Mouse (Mus musculus) midbrain, embryonic 16.5 days (tissue): ENCODE data around the gene Pabpn1l. TPM values are rescaled to one million over a fixed set of nuclear protein-coding genes. Genes with fewer than 3 reads are reported as not detected.
"Not testable (repeated sequence)": the region's sequence is repeated elsewhere in the genome, so short reads cannot be mapped to it uniquely, and the experiment has no call there.

Experiments
- ATAC-seq: fragments of 200-750 bp; cut with Nextera tagmentation; 2 replicates; pipeline ENCODE4 v1.8.0; 2017; ENCODE audit warnings: moderate TSS enrichment
- H3K27ac ChIP-seq: fragments of 300-500 bp; sonication (generic); 2 replicates; pipeline ENCODE4 v1.5.1; 2014; ENCODE audit warnings: mild to moderate bottlenecking, low read length, mixed read lengths
- H3K27me3 ChIP-seq: fragments of 300-500 bp; sonication (generic); 2 replicates; pipeline ENCODE4 v1.6.1; 2014; ENCODE audit warnings: low read depth, low read length, mixed read lengths; ENCODE audit not compliant: control insufficient read depth, insufficient read depth
- H3K36me3 ChIP-seq: fragments of 300-500 bp; sonication (generic); 2 replicates; pipeline ENCODE4 v1.6.1; 2014; ENCODE audit warnings: mild to moderate bottlenecking, low read length, moderate library complexity, mixed read lengths; ENCODE audit not compliant: control insufficient read depth, insufficient read depth
- H3K4me1 ChIP-seq: fragments of 300-500 bp; sonication (generic); 2 replicates; pipeline ENCODE4 v1.6.1; 2014; ENCODE audit warnings: mild to moderate bottlenecking, low read length, mixed read lengths; ENCODE audit not compliant: control insufficient read depth, insufficient read depth
- H3K4me2 ChIP-seq: fragments of 300-500 bp; sonication (generic); 2 replicates; pipeline ENCODE4 v1.6.1; 2014; ENCODE audit warnings: mild to moderate bottlenecking, low read length, mixed read lengths
- H3K4me3 ChIP-seq: fragments of 300-500 bp; sonication (generic); 2 replicates; pipeline ENCODE4 v1.5.1; 2014; ENCODE audit warnings: low read depth, mild to moderate bottlenecking, low read length, moderate library complexity, mixed read lengths
- H3K9ac ChIP-seq: fragments of 300-500 bp; sonication (generic); 2 replicates; pipeline ENCODE4 v1.6.1; 2014; ENCODE audit warnings: low read depth, low read length, mixed read lengths
- H3K9me3 ChIP-seq: fragments of 300-500 bp; sonication (generic); replicated peaks from 2 replicates; pipeline ENCODE4 v1.6.1; 2014; ENCODE audit warnings: mild to moderate bottlenecking, low read length, mixed read lengths; ENCODE audit not compliant: control insufficient read depth, poor library complexity, severe bottlenecking
- WGBS: fragments of 180-500 bp; shearing (Covaris S2); extraction: QIAGEN DNeasy Blood & Tissue Kit; methylation state at CpG from one replicate; pipeline ENCODE4 v1.1.7; 2014; 5-methylcytosine and 5-hydroxymethylcytosine counted together
- polyA plus RNA-seq: library from polyadenylated mRNA; unstranded; fragments of >200 nt; fragmentation: Nextera tagmentation; extraction: Ambion mirVana; gene quantifications from 2 replicates; pipeline ENCODE4 v1.2.1, GENCODE M21; 2015

The Pabpn1l gene
- polyA plus RNA-seq, 1 experiment from 2014 or later = not detected

DNA sequence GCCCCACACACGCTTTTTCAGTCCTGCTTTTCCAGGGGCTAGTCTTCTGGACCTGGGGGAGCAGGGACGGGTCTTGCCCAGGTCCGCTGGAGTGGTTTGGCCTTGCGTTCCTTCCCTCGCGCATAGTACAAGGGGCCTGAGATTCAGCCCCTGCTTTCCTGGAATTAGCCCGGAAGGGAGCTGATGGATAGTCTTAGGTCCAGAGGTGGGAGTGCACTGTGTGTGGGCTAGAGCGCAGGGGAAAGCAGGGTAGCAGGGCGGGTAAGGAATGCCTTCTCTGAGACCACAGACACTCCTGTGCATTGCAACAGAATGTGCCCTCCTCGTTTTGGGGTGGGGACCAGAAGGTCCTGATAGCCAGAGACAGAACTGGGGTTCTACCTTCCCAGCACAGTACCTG lies 45.4 kb downstream of the Pabpn1l start:
- Histone ChIP-seq H3K27me3 (no peaks in the 10 kb centered on the region), H3K4me3 (peak overlapping the region; percentile 70), H3K4me2 (peak overlapping the region; percentile 97), H3K36me3 (no peaks in the 10 kb centered on the region), H3K9me3 (no peaks in the 10 kb centered on the region), H3K4me1 (peaks cover 14% of the 10 kb centered on the region), H3K9ac (peak overlapping the region; percentile 89), H3K27ac (peak overlapping the region; percentile 81)
- WGBS = 37% methylated on average over 10 of the region's 10 CpGs
- peak; percentile 28 for ATAC-seq

DNA sequence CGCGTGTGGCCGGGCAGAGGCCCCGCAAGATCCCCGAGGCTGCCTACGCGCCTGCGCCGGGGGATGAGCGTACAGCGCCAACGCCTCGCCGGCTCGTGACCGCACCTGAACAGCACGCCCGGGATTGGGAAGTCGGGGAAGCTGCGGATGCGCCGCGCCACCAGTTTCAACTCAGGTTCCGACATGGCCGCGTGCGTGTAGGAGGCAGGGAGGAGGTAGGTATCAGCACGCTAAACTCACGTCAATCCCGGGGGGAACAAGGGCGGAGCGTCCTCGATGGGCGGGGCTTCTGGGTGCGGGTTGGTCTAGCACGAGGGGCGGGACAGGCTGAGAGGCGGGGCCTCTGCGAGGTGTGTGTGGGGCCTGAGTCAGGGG lies 45.9 kb downstream of the Pabpn1l start, which contains the start of gene Aprt:
TSS of gene Aprt (minus strand) at position 262 of the 375 bp plus-strand sequence.
- Histone ChIP-seq H3K4me3 (peak within 1 kb of the TSS; percentile 70), H3K27me3 (no peaks in the 10 kb centered on the region), H3K9ac (peak within 1 kb of the TSS; percentile 89), H3K9me3 (no peaks in the 10 kb centered on the region), H3K4me2 (peak within 1 kb of the TSS; percentile 97), H3K36me3 (0 out of 2 replicates have a peak, but pooled peaks cover under 1% of the 10 kb centered on the region), H3K27ac (peak within 1 kb of the TSS; percentile 81), H3K4me1 (peaks cover 14% of the 10 kb centered on the region)
- under 1% methylated on average over 39 of the region's 39 CpGs for WGBS
- peak; percentile 89 for ATAC-seq

DNA sequence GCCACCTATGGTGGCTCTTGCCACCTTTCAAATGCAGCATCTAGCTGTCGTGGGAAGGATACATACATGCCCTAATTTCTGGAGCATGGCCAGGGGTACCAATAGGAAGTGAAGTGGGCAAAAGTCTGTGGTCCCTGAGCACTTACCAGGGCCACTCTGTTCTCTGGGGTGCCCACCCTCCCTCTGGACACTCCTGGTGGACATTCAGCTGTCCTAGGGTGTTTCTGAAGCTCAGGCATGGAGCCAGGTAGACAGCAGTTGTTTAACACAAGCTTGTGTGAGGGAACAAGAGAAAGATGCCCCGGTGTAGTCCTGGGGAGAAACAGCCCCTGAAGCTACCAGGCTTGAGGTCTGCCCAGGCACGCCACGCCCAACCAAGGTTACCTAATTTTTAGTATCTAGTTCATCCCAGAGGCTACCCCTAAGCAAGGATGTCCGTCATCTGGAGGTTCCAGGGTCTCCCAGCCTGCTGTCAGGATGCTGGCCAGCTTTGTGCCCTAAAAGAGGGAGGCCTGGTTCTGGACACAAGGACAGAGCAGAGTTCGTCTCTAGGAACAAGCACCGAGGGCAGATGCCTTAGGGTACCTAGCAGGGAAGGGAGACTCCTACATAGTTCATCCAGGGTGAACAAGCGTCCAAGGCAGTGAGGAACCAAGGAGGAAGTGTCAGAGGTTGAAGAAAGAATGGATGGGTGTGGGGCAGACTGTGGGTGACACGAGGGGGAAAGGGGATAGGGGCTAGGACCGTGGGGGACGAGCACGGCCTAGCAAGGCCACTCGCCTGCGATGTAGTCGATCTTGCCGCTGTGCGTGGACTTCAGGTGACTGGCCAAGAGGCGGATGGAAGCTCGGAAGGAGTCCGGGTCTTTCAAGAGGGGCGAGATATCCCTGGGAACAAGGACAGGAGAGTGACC lies 46.5 kb downstream of the Pabpn1l start:
- Histone ChIP-seq H3K27ac (peak overlapping the region; percentile 81), H3K9me3 (no peaks in the 10 kb centered on the region), H3K9ac (peak overlapping the region; percentile 89), H3K4me2 (peak overlapping the region; percentile 97), H3K27me3 (no peaks in the 10 kb centered on the region), H3K4me1 (peaks cover 14% of the 10 kb centered on the region), H3K36me3 (0 out of 2 replicates have a peak, but pooled peaks cover 2% of the 10 kb centered on the region), H3K4me3 (peak overlapping the region; percentile 70)
- ATAC-seq = peak; percentile 43
- 18% methylated on average over 21 of the region's 21 CpGs for WGBS

DNA sequence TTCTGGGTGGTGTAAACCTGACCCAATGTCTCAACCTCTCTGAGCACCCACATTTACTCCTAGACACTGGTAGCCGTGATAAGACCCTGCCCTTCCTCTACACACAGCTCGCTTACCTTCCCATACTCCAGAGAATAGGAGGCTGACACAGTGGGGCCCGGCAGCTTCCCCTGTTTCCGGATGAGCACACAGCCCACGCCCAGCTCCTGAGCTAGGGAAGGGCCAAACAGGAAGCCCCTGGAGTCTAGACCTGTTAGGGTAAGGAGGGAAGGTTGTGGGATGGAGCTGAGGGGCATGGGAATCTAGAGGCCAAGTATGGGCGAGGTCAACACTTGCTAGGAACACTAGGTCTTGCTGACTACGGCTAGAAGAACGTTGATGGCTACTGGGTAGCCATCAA lies 47.3 kb downstream of the Pabpn1l start:
- Histone ChIP-seq H3K4me2 (peak overlapping the region; percentile 97), H3K4me3 (peak overlapping the region; percentile 70), H3K4me1 (peaks cover 14% of the 10 kb centered on the region), H3K9me3 (no peaks in the 10 kb centered on the region), H3K27ac (no peak overlapping the region), H3K27me3 (no peaks in the 10 kb centered on the region), H3K36me3 (0 out of 2 replicates have a peak, but pooled peaks cover 2% of the 10 kb centered on the region), H3K9ac (0 out of 2 replicates have a peak overlapping the region, but pooled peaks have one; percentile 89)
- no peak for ATAC-seq
- WGBS = 84% methylated on average over 8 of the region's 8 CpGs

DNA sequence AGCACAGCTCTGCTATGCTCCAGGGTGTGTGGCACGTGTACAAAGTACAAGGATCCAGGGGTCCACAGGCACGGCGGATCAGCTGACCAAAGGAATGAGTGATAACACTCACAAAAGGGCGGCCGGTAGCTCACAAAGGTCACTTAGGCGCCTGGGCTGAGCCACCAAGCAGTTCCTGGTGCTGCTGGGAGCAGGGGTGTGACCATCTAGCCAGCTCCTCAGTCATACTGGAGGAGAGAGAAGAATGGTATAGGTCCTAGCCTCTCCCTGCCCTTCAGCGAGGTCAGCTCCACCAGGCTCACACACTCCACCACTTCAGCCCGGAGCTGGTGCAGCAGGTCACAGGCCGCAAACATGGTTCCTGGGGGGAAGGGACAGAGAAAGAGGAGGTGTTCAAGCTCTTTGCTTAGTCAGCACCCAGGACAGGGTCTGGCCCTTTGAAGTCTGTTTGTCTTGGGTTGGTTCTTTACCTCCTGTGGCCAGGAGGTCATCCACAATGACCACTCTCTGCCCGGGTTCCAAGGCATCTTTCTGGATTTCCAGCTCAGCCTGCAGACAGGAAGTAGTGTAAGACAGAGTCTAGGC lies 47.8 kb downstream of the Pabpn1l start:
- Histone ChIP-seq H3K9ac (no peak overlapping the region), H3K27ac (no peak overlapping the region), H3K4me1 (peaks cover 14% of the 10 kb centered on the region), H3K4me3 (no peak overlapping the region), H3K4me2 (peak overlapping the region; percentile 97; the same call in 1 of the 2 replicates), H3K36me3 (0 out of 2 replicates have a peak, but pooled peaks cover 2% of the 10 kb centered on the region), H3K9me3 (no peaks in the 10 kb centered on the region), H3K27me3 (no peaks in the 10 kb centered on the region)
- 59% methylated on average over 10 of the region's 10 CpGs for WGBS
- ATAC-seq = no peak

DNA sequence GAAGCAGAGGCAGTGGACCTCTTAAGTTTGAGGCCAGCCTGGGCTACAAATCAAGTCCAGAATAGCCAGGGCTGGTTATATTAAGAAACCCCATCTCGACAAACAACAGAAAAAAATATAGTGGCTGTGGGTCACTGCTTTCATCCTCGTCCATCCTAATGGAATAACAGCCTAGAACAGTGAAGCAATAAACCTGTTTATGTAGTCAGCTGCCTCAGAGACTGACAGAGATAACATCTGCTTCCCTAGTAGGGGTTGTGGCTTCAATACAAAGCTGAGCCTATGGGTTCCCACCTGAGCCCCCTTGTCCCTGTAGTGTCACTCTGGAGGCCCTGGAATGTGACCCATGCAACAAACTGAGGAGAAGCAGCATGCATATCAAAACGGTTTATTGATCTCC lies 48.3 kb downstream of the Pabpn1l start:
- Histone ChIP-seq H3K9ac (no peak overlapping the region), H3K4me3 (no peak overlapping the region), H3K27ac (no peak overlapping the region), H3K4me1 (peaks cover 14% of the 10 kb centered on the region), H3K9me3 (no peaks in the 10 kb centered on the region), H3K4me2 (no peak overlapping the region), H3K36me3 (0 out of 2 replicates have a peak, but pooled peaks cover 2% of the 10 kb centered on the region), H3K27me3 (no peaks in the 10 kb centered on the region)
- ATAC-seq = no peak
- WGBS = 63% methylated on average over 3 of the region's 3 CpGs

DNA sequence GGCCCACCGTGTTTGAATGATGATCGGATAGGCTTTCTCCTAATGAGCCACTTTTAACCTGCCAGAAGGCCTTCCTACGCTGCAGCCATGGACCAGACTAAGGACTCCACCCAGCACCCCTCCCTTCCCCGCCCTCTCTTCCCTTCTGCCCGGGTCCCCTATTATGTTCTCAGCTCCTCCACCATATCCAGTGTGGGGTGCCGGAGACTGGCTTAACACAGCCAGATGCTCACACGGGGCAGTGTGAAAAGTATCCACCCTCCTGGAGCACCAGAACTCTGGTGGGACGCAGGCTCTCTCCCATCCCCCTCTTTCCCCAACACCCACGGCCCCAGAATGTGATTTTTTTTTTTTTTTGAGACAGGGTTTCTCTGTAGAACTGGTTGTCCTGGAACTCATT lies 49.0 kb downstream of the Pabpn1l start:
- 51% methylated on average over 9 of the region's 9 CpGs for WGBS
- no peak for ATAC-seq
- Histone ChIP-seq H3K36me3 (0 out of 2 replicates have a peak, but pooled peaks cover 2% of the 10 kb centered on the region), H3K27me3 (no peaks in the 10 kb centered on the region), H3K4me2 (no peak overlapping the region), H3K4me3 (no peak overlapping the region), H3K9ac (no peak overlapping the region), H3K27ac (no peak overlapping the region), H3K9me3 (no peaks in the 10 kb centered on the region), H3K4me1 (peaks cover 20% of the 10 kb centered on the region)

DNA sequence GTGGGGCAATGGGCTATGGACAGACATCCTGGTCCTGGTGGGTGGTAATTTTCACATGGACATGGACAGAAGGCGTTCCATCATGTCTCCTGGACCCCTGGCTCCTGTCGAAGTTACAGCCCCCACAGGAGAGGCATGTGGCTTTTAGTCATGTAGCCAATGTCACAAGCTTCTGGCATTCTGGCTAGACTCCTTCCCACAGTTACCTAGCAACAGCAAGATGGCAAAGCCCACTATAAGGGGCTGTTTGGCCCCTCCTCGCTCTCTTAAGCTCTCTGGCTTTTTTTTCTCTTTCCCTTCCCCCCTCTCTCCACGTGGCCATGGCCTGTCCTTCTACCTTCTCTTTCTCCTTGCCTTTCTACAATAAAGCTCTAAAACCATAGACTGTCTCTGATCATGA lies 49.4 kb downstream of the Pabpn1l start:
- not testable (repeated sequence) for H3K9me3 ChIP-seq, H3K9ac ChIP-seq, H3K27ac ChIP-seq

DNA sequence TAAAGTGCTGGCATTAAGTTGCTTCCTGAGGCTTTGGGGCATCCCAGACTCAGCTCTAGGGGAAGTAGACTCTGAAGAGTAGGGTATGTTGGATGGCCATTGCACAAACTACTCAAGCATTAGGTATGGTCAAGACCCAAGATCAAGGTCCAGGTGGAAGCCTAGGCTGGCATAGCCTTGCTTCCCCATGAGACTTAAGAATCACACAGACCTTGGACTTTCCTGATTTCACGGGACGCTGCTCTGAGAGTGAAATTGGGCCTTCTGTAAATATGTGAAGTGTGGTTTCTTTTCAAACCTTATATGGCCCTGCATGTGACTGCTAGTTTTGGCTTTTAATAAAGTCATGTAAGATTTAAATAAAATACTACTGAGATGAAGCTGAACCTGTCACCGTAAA lies 49.8 kb downstream of the Pabpn1l start:
- no peaks in the 10 kb centered on the region for H3K27me3 ChIP-seq

More for the DNA sequence above, 49.4 kb downstream of the Pabpn1l start:
- whole genome bisulfite sequencing = 20% methylated on average over 4 of the region's 4 CpGs
- H3K4me1 ChIP-seq = peaks cover 23% of the 10 kb centered on the region
- H3K36me3 ChIP-seq, ATAC-seq, H3K4me2 ChIP-seq, H3K27me3 ChIP-seq, H3K4me3 ChIP-seq: not testable (repeated sequence)

More for the DNA sequence above, 49.8 kb downstream of the Pabpn1l start:
- WGBS = 92% methylated on average over 3 of the region's 3 CpGs
- no peak for ATAC-seq
- peaks cover 23% of the 10 kb centered on the region for H3K4me1 ChIP-seq
- no peak overlapping the region for H3K27ac ChIP-seq
- H3K4me3 ChIP-seq = no peak overlapping the region
- H3K36me3 ChIP-seq = 0 out of 2 replicates have a peak, but pooled peaks cover 2% of the 10 kb centered on the region
- H3K4me2 ChIP-seq = no peak overlapping the region
- no peaks in the 10 kb centered on the region for H3K9me3 ChIP-seq
- no peak overlapping the region for H3K9ac ChIP-seq
